Mouse (Mus musculus) liver, embryonic 14.5 days (tissue): ENCODE data around the gene Ncaph. TPM values are rescaled to one million over a fixed set of nuclear protein-coding genes. Genes with fewer than 3 reads are reported as not detected.
"Not testable (repeated sequence)": the region's sequence is repeated elsewhere in the genome, so short reads cannot be mapped to it uniquely, and the experiment has no call there.

Source experiments
- ATAC-seq: fragments of 200-750 bp; cut with Nextera tagmentation; 2 replicates; pipeline ENCODE4 v1.8.0; 2017; ENCODE audit warnings: moderate number of reproducible peaks, mild to moderate bottlenecking, moderate library complexity; ENCODE audit not compliant: insufficient read depth
- DNase-seq, 3 experiments: peaks; one replicate each; pipeline ENCODE4 v3.0.0-alpha.2; 2012 to 2013; ENCODE audit warnings: low read depth in 3 of 3, low spot score in 3 of 3
- H3K27ac ChIP-seq: fragments of 300-500 bp; sonication (generic); 2 replicates; pipeline ENCODE4 v1.5.1; 2014; ENCODE audit warnings: moderate library complexity, mild to moderate bottlenecking, control low read depth, inconsistent platforms
- H3K27me3 ChIP-seq: fragments of 300-500 bp; sonication (generic); 2 replicates; pipeline ENCODE4 v1.6.1; 2014; ENCODE audit warnings: mild to moderate bottlenecking, low read length, moderate library complexity; ENCODE audit not compliant: control insufficient read depth, insufficient read depth
- H3K36me3 ChIP-seq: fragments of 300-500 bp; sonication (generic); replicated peaks from 2 replicates; pipeline ENCODE4 v1.6.1; 2014; ENCODE audit warnings: low read depth; ENCODE audit not compliant: control insufficient read depth, insufficient read depth
- H3K4me1 ChIP-seq, 2 experiments: fragments of 200-500 bp in 1 of 2; fragments of 300-500 bp in 1 of 2; sonication (generic) in 1 of 2; replicated peaks; 2 replicates each; pipeline ENCODE4 v1.6.1; 2012 to 2014; ENCODE audit warnings: antibody characterized with exemption in 1 of 2, inconsistent platforms in 1 of 2, low read length in 1 of 2; ENCODE audit not compliant: control insufficient read depth in 2 of 2, insufficient read depth in 2 of 2
- H3K4me2 ChIP-seq: fragments of 300-500 bp; sonication (generic); 2 replicates; pipeline ENCODE4 v1.6.1; 2014; ENCODE audit warnings: low read depth, mild to moderate bottlenecking, control low read depth, moderate library complexity
- H3K4me3 ChIP-seq, 2 experiments: fragments of 200-500 bp in 1 of 2; fragments of 300-500 bp in 1 of 2; sonication (generic) in 1 of 2; 2 replicates each; pipeline ENCODE4 v1.5.1; 2012 to 2014; ENCODE audit warnings: low read depth in 2 of 2, low read length in 2 of 2, mild to moderate bottlenecking in 2 of 2, control low read depth in 1 of 2, inconsistent platforms in 1 of 2, moderate library complexity in 1 of 2; ENCODE audit not compliant: insufficient read depth in 1 of 2
- H3K9ac ChIP-seq: fragments of 300-500 bp; sonication (generic); replicated peaks from 2 replicates; pipeline ENCODE4 v1.6.1; 2014; ENCODE audit warnings: mild to moderate bottlenecking, control low read depth, moderate library complexity
- H3K9me3 ChIP-seq: fragments of 300-500 bp; sonication (generic); 2 replicates; pipeline ENCODE4 v1.6.1; 2016; ENCODE audit warnings: low read length, mixed read lengths; ENCODE audit not compliant: control insufficient read depth
- CTCF ChIP-seq: IDR thresholded peaks from 2 replicates; pipeline ENCODE4 v1.5.1; 2016; ENCODE audit warnings: antibody characterized with exemption, low read depth, control low read depth
- EP300 ChIP-seq: IDR thresholded peaks from 2 replicates; pipeline ENCODE4 v1.6.1; 2016; ENCODE audit warnings: antibody characterized with exemption, low read depth
- WGBS: fragments of 180-500 bp; shearing (Covaris S2); extraction: QIAGEN DNeasy Blood & Tissue Kit; methylation state at CpG from one replicate; pipeline ENCODE4 v1.1.7; 2014; ENCODE audit not compliant: insufficient replicate concordance; 5-methylcytosine and 5-hydroxymethylcytosine counted together
- polyA plus RNA-seq, 2 experiments: library from polyadenylated mRNA; depleted of rRNA in 1 of 2; stranded (reverse) in 1 of 2; unstranded in 1 of 2; fragments of >200 nt; fragmentation: Nextera tagmentation in 1 of 2; extraction: Ambion mirVana in 1 of 2; gene quantifications; 2 replicates each; pipeline versions ENCODE4 v1.2.1 to v1.2.3; 2012 to 2014

Ncaph gene
- polyA plus RNA-seq, 2 experiments: 33.9 to 58.4 TPM

DNA sequence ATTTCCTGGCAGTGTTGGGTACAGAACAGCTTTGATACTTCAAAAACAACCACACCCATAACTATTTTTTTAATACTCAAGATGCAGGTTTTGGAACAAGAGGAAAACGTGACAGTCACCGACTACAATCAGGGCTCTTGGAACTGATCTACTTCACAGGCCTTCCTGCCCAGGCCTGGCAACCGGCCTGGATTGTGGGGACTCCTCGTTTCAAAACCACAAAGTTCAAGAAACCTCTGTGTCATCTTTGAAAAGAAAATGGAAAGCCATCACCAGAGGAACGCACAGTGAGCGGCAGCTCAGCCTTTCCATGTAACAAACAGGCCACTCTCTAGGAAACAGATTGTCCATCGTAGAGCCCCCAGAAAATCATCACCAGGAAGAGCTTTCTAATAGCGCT, 5.3 kb upstream of the Ncaph start:
- H3K27ac ChIP-seq: no peak overlapping the region
- no peak overlapping the region for H3K4me2 ChIP-seq
- no peaks in the 10 kb centered on the region for H3K27me3 ChIP-seq
- H3K4me1 ChIP-seq: peaks cover 21 to 23% of the 10 kb centered on the region in 2 experiments
- H3K9me3 ChIP-seq: no peaks in the 10 kb centered on the region
- H3K9ac ChIP-seq: no peak overlapping the region
- H3K4me3 ChIP-seq: no peak overlapping the region
- peaks cover 23% of the 10 kb centered on the region for H3K36me3 ChIP-seq
- DNase-seq (no peak), ATAC-seq (no peak)
- WGBS: 79% methylated on average over 8 of the region's 8 CpGs
- no peak for TF ChIP-seq CTCF
- TF ChIP-seq EP300: no peak

DNA sequence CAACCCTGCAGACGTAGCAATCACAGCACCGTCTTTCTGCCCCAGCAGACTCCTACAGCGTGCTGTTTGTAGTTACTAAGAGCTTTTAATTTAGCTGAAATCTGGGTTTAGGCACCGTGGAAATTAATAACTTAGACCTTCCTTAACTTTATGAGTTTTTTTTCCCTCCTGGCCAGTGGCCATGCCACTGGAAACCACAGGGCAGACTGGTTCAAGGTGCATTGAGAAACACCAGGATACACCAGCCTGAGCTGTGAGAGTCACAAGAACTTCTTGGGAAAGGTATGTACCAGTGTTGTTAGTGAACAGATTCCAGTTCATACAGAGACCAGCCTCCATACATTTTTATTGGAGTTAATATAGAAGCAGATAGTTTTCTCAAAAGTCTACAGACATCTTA, 4.7 kb upstream of the Ncaph start:
- 78% methylated on average over 4 of the region's 4 CpGs for WGBS
- peaks cover 15 to 16% of the 10 kb centered on the region in 2 experiments for H3K4me1 ChIP-seq
- no peak for ATAC-seq

DNA sequence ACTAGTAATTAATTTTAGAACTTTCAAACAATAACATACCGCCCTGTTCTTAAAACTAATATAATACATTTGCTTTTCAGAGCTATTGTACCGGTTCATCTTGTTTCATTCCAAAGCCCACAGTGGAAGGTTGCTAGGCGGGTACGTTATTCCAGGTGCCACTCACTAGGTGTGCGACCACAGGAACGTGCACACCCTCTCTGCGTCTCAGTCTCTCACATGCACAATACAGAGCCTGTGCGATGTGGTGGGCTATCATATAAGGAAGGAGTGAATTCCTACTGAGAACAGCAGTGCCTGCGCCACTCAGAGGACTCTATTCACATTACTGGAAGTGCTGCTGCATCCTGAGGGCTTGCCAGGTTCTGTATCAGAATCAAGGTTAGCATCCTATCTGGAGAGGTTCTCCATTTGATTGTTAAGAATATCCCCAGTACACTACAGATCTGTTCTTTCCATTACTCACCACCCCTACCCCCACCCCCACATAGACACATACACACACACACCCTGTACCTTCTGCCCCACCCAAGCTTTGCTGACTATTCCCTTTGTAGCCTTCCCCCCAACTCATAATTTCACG, 4.2 kb upstream of the Ncaph start:
- no peak overlapping the region for H3K4me2 ChIP-seq
- H3K27ac ChIP-seq: no peak overlapping the region
- no peak overlapping the region for H3K9ac ChIP-seq
- peaks cover 14 to 16% of the 10 kb centered on the region in 2 experiments for H3K4me1 ChIP-seq
- TF ChIP-seq CTCF (no peak), EP300 (no peak)
- no peaks in the 10 kb centered on the region for H3K9me3 ChIP-seq
- ATAC-seq (no peak), DNase-seq (no peak)
- no peaks in the 10 kb centered on the region for H3K27me3 ChIP-seq
- WGBS: 82% methylated on average over 10 of the region's 10 CpGs
- peaks cover 23% of the 10 kb centered on the region for H3K36me3 ChIP-seq
- H3K4me3 ChIP-seq: no peak overlapping the region

More for the DNA sequence above, 4.7 kb upstream of the Ncaph start:
- H3K27ac ChIP-seq: no peak overlapping the region
- DNase-seq: no peak
- H3K27me3 ChIP-seq: no peaks in the 10 kb centered on the region
- no peak overlapping the region for H3K4me3 ChIP-seq
- H3K9ac ChIP-seq: no peak overlapping the region
- no peaks in the 10 kb centered on the region for H3K9me3 ChIP-seq
- H3K36me3 ChIP-seq: peaks cover 23% of the 10 kb centered on the region
- no peak overlapping the region for H3K4me2 ChIP-seq
- TF ChIP-seq CTCF (no peak), EP300 (no peak)

DNA sequence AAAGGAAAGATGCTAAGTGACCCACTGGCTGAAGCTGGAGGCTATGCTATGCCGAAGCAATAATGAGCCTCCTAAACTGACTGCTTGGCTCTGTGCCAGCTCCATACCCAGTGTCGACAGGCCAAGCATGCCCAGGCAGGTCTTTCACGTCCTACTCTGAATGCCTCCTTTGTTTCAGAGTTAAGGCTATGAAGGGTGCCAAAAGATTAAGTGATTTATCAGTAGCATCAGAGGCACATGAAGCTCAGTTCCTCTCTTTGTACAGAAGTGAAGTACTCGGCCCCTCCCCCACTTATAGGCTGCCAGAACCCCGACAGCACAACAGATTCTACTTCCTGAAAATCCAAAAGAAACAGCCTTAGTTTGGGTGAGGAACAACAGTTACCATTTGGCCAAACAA, 3.2 kb upstream of the Ncaph start:
- Histone ChIP-seq H3K27me3 (no peaks in the 10 kb centered on the region), H3K9me3 (no peaks in the 10 kb centered on the region), H3K4me2 (no peak overlapping the region; the same call in 1 of the 2 replicates), H3K4me1 (peaks cover 17 to 18% of the 10 kb centered on the region in 2 experiments), H3K4me3 (no peak overlapping the region), H3K36me3 (peaks cover 23% of the 10 kb centered on the region), H3K9ac (no peak overlapping the region), H3K27ac (no peak overlapping the region)
- TF ChIP-seq EP300: no peak
- no peak for TF ChIP-seq CTCF
- peak in 1 of 3 experiments; percentile 15 for DNase-seq
- ATAC-seq: no peak
- WGBS: 12% methylated on average over 5 of the region's 5 CpGs

DNA sequence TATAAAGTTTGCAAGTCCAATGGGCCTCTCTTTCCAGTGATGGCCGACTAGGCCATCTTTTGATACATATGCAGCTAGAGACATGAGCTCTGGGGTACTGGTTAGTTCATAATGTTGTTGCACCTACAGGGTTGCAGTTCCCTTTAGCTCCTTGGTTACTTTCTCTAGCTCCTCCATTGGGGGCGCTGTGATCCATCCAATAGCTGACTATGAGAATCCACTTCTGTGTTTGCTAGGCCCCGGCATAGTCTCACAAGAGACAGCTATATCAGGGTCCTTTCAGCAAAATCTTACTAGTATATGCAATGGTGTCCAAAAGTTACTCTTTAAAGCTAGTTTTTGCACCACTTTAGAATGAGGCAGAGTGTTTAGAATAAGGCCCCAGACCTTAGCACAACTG, 1.5 kb upstream of the Ncaph start:
- not testable (repeated sequence) for H3K4me3 ChIP-seq, H3K9ac ChIP-seq, ATAC-seq, H3K27ac ChIP-seq, H3K9me3 ChIP-seq, H3K27me3 ChIP-seq, H3K4me2 ChIP-seq, DNase-seq
- peaks cover 16 to 20% of the 10 kb centered on the region in 2 experiments for H3K4me1 ChIP-seq
- peaks cover 11% of the 10 kb centered on the region for H3K36me3 ChIP-seq
- peak; percentile 48; the same call in 1 of the 2 replicates for TF ChIP-seq CTCF
- WGBS: 22% methylated on average over 2 of the region's 3 CpGs
